Mouse (Mus musculus): ENCODE data around the gene Wfdc3.

Wfdc3 gene

DNA sequence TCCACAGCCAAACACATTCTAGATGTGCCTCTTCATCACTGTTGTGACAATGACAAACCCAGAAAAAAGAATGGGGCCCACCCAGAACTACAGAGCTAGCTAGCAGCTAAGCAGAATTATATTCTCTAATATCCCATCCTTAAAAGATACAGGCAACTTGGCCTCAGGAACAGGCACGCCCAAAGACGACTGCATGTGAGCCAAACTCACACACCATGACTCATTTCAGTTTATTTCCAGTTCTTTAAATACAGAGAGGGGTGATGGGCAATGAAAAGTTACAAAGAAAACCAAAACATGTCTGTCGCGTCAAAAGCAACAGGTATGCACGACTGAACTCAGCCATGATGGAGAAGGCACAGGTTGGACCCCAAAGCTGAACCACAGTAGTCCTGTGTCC lies 10.3 kb downstream of the Wfdc3 start:
- no peak for DNase-seq

GRCm38 (mm10) chr2:164734839-164735238 lies 10.9 kb downstream of the Wfdc3 start:
- no peak for DNase-seq

GRCm38 (mm10) chr2:164733259-164733658 lies 12.5 kb downstream of the Wfdc3 start:
- DNase-seq = no peak

DNA sequence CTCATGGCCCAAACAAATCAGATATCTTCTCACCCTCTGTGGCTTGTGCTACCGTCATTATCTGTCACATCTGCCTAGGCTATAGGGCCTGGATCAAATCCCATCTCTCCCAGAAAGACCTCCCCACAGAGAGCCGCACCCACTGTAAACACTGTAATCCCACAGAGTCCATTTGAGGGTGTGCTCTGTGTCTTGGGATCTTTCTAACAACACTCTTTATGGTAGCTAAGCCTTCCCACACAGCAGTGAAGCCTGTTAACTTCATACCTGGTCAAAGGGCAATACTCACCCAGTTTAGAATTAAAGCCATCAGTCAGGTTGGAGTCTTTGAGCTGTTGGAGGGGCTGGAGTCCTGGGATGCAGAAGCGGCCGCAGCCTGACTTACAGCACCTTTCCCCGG lies 14.0 kb downstream of the Wfdc3 start:
- no peak for DNase-seq

DNA sequence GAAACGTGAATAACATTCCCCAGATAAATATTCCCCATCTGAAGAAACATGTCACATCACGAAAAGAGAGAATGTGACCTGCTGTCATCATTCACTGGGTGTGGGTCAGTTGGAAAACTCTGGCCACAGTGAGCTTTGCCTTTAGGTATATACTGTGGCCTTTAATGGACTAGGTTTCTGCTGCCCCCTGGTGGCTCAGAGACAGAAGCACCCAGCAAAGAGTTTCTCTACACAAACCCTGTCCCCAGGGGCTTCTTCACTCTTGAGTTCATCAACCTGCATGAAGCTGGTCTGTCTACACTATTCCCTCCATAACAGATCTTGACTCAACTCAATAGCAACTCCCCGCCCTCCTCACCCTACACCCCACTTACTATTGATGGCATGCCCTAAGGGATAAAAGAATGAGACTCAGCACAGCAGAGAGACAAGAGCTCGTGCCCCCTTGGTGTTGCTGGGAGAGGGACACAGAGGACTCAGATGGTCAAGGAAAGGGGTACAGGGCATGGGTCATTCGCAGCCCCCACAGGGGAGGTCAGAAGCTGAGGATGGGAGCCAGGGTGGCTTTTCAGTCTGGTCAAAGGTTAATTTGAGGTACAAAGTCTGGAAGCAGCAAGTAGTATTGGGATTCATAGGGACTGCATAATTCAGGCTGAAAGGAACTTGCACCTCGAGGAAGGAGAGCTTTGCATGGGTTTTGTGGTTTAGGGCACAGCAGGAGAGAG lies 19.7 kb downstream of the Wfdc3 start:
- DNase-seq = no peak

GRCm38 (mm10) chr2:164723276-164723675 lies 22.5 kb downstream of the Wfdc3 start:
- no peak for DNase-seq

- peak; percentile 45 for DNase-seq
These were observed 29.4 kb downstream of the Wfdc3 start for GRCm38 (mm10) chr2:164716194-164716786.

GRCm38 (mm10) chr2:164715005-164715404 lies 30.7 kb downstream of the Wfdc3 start, which contains the start of gene Spint5:
Gene Spint5, plus strand, starts transcription at chr2:164715305.
- DNase-seq = peak; percentile 61

DNA sequence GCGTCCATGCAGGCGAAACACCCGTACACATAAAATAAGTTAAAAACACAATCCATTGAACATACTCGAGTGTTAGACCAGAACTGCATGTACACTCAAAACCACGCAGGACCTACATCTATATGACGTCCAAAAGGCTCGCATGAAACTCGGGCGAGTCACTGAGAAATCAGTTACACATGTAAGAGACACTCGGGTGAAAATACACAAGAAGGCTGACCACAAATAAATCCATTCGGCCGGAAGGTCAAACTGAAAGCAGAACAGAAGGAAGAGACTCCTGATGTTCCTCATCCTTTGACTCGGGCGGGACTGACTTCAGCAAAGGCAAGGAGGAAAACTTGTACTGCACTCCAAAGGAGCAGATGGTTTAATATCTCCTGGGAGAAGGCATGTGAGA lies 39.7 kb downstream of the Wfdc3 start:
- DNase-seq = peak; percentile 76

DNA sequence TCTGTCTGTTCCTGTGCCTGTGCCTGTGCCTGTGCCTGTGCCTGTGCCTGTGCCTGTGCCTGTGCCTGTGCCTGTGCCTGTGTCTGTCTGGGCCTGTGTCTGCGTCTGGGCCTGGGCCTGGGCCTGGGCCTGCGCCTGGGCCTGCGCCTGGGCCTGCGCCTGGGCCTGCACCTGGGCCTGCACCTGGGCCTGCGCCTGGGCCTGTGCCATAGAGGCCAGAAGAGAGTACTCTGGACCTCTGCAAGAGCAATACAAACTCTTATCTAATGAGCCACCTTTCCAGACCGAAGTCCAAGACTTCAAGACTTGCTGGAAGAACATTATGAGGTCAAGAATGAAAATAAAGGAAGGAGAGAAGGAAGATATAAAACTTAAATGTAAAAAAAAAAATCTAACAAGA lies 40.4 kb downstream of the Wfdc3 start:
- DNase-seq = peak; percentile 54

DNA sequence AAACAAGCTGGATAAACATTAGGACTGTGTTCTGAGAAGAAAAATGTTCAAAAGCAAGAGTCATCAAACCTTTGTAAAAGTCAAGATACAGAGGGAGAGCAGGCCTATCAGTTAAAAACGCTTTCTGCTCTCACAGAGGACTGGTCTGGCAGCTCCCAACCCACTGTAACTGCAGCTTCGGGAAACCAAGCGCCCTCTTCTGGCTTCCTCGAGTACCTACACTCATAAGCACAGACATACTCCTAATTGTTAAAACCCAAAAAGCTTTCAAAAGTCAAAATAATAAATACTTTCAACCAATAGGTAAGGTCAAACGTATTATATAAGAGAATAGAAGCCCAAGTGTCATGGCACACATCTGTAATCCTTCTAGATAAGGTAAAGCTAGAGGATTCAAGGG lies 41.5 kb downstream of the Wfdc3 start:
- DNase-seq = peak; percentile 43

GRCm38 (mm10) chr2:164701761-164702160 lies 44.0 kb downstream of the Wfdc3 start:
- DNase-seq = peak; percentile 44

GRCm38 (mm10) chr2:164700959-164701358 lies 44.8 kb downstream of the Wfdc3 start:
- DNase-seq = peak; percentile 41

DNA sequence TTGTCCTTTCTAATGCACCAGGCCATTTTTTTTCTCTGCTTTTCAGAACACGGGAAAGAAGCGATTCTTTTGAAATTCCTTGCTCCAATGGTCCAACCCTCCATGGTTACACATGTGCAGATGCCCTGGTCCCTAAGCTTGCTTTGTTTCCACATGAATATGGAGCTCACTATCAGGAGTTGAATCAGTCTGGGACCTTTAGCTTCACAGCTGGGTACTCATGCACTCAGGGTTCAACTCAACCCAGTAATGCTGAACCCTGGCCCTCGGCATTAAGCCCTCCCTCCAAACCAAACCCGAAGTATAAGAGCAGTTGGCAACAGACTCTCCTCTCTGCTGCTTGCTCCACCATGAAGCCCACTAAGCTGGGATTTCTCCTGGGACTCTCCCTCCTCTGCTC lies 47.5 kb downstream of the Wfdc3 start, which contains the start of gene Spint4:
Gene Spint4, plus strand, starts transcription at position 301 of the 400 bp plus-strand sequence.
- peak; percentile 62 for DNase-seq

GRCm38 (mm10) chr2:164684807-164685206 lies 60.9 kb downstream of the Wfdc3 start, which contains the start of gene Wfdc13:
Gene Wfdc13, plus strand, starts transcription at chr2:164685107.
- DNase-seq = peak; percentile 30
